Mouse (Mus musculus) large intestine, adult 2 months (tissue): ENCODE measurements around the gene Gm6020. TPM values are rescaled to one million over a fixed set of nuclear protein-coding genes. Genes with fewer than 3 reads are reported as not detected.
"Not testable (repeated sequence)": the region's sequence is repeated elsewhere in the genome, so short reads cannot be mapped to it uniquely, and the experiment has no call there.

Experiments used
- DNase-seq: peaks from one replicate; pipeline ENCODE4 v3.0.0-alpha.2; 2012; ENCODE audit warnings: low read depth, low spot score
- WGBS: fragments of 180-500 bp; shearing (Covaris S2); methylation state at CpG from one replicate; pipeline ENCODE4 v1.1.7; 2018; 5-methylcytosine and 5-hydroxymethylcytosine counted together
- polyA plus RNA-seq: library from polyadenylated mRNA; depleted of rRNA; stranded (reverse); fragments of >200 nt; gene quantifications from 2 replicates; pipeline ENCODE4 v1.2.3, GENCODE M21; 2012; rRNA removed

Gm6020 gene
- not detected in 2 replicates for polyA plus RNA-seq

- 93% methylated on average over 2 of the region's 2 CpGs for WGBS
- DNase-seq: not testable (repeated sequence)
These were observed at the start of gene Gm6020 for GRCm38 (mm10) chr19:61183590-61183989. Gm6020 (plus strand) TSS chr19:61183890.

DNA sequence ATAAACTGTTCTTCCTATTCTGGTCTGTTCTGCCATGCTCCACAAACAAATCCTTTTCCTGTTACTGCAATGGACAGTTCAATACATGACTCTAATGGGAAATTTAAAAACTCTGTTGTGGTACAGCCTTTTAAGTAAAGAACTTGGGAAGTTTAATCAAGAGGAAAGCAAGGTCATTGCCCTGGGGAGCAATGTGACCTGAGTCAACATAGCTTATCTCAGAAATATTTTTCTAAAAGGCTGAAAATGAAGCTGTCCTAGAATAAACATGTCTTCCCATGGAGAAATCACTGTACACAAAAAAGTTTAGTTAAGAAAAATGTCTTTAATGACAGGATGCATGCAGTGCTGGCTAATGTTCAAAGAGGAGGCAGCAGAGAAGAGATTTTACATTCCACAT lies 45.0 kb upstream of the Gm6020 start:
- no peak for DNase-seq

DNA sequence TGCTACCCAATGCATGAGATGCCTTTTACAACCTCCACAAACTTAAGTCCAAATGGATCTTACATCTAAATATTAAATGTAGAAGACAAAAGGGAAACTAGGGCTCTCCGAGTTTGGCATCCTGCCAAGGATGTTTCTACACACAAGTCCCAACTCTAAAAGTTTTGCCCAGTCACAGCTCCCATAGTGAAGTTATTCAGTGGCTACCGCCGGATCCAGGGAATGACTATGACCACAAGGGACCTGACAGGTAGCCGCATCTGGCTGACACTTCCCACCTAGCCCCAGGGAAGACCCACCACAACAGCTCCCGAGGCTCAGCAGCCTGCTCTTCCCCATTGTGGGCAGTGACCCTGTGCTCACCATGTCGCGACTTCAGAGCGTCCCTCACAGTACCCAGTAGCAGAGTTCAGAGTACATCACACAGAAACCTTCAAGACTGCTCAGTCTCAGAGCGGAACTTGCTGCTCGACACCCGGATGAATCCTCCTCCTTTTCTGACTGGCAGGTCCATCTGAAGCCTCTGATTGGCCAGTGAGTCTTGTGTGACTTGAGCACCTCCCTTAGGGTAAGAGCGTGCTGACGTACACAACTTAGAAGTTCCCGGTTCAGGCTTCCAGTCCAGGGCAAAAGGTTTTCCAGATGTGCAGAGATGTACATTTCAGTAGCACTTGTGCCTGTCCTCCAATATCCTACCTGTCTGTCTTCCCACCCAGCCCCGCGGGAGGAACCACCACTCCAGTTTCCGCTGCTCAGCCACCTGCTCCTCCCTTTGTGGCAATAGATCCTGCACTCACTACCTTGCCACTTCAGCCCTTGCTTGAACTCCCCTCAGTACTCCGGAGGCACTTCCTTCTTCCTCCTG lies 43.1 kb upstream of the Gm6020 start, which contains the start of gene Zfp950:
Gene Zfp950, minus strand, starts transcription at position 499 of the 865 bp plus-strand sequence.
- peak; percentile 95 for DNase-seq
- WGBS: 2% methylated on average over 18 of the region's 18 CpGs

GRCm38 (mm10) chr19:61141299-61141698 lies 42.4 kb upstream of the Gm6020 start:
- DNase-seq: no peak

GRCm38 (mm10) chr19:61151372-61151700 lies 32.4 kb upstream of the Gm6020 start:
- DNase-seq: peak; percentile 48
- WGBS: 5% methylated on average over 8 of the region's 8 CpGs

More at GRCm38 (mm10) chr19:61141299-61141698, 42.4 kb upstream of the Gm6020 start:
- 28% methylated on average over 4 of the region's 4 CpGs for WGBS

- 2% methylated on average over 27 of the region's 27 CpGs for WGBS
- no peak for DNase-seq
These were observed 31.8 kb upstream of the Gm6020 start for GRCm38 (mm10) chr19:61151701-61152420.

- WGBS: 48% methylated on average over 39 of the region's 39 CpGs
- no peak for DNase-seq
These were observed 7.8 kb upstream of the Gm6020 start, which contains the start of gene Gm7102 for GRCm38 (mm10) chr19:61175756-61176324. Gm7102 (minus strand) TSS chr19:61176309.

DNA sequence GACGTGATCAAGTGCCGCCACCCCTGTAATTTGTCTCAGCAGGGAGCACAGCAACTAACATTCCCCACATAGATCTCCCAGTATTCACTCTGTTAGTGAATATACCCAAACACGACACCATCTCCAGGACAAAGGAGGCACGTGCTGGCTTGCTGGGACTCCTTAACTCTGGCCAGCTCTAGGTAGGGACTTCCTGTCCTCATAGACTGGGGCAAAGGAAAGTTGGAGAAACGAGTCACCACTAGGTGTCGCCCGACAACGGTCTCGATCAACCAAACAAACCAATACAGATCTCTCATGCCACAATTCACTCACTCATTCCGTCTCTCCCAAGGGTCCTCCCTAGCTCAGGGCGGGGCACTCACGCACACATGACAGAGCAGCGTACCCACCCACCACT lies 15.6 kb downstream of the Gm6020 start:
- WGBS: 13% methylated on average over 13 of the region's 13 CpGs
- peak; percentile 57 for DNase-seq

DNA sequence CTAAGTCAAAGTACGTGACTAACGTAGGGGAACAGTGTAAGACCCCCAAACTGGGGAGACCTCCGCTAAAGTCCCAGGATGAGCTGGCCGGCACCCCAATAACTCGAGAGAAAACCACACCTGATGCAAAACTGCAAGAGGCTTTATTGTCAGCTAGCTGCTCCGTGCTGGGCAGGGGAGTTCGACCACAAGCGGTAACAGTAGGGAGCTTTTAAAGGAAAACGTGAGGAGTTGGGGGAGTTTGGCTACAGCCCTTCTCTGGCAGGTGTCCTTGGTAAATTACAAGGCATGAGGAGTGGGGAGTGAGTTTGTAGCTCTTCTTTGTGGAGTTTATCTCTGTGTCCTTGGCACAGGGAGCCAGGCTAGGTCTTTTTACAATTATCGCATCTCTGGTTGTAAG lies 16.1 kb downstream of the Gm6020 start:
- DNase-seq: no peak
- 7% methylated on average over 10 of the region's 10 CpGs for WGBS

DNA sequence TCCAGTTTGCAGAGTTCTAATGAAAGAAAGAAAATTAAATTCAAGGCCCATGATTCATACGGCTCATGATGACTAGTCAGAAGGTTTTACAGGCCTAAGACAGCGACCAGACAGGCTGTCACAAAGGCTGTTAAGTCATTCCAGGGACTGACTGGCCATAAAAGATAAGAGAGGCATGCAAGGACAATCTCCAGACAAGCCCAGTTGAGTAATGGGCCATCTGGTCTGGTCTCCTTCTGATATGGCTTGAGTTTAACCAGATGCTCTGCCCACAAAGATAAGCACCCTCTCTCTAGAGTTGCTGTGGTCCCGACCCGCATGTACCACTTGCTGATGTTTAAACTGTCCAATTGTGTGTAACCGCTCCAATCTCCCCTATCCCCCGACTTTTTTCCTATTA lies 23.8 kb downstream of the Gm6020 start:
- DNase-seq: not testable (repeated sequence)
- 54% methylated on average over 6 of the region's 6 CpGs for WGBS

- 81% methylated on average over 6 of the region's 6 CpGs for WGBS
- peak; percentile 58 for DNase-seq
These were observed 40.1 kb downstream of the Gm6020 start for GRCm38 (mm10) chr19:61223706-61224328.

- DNase-seq: no peak
- WGBS: 47% methylated on average over 53 of the region's 53 CpGs
These were observed 41.2 kb downstream of the Gm6020 start for GRCm38 (mm10) chr19:61224678-61225525.

DNA sequence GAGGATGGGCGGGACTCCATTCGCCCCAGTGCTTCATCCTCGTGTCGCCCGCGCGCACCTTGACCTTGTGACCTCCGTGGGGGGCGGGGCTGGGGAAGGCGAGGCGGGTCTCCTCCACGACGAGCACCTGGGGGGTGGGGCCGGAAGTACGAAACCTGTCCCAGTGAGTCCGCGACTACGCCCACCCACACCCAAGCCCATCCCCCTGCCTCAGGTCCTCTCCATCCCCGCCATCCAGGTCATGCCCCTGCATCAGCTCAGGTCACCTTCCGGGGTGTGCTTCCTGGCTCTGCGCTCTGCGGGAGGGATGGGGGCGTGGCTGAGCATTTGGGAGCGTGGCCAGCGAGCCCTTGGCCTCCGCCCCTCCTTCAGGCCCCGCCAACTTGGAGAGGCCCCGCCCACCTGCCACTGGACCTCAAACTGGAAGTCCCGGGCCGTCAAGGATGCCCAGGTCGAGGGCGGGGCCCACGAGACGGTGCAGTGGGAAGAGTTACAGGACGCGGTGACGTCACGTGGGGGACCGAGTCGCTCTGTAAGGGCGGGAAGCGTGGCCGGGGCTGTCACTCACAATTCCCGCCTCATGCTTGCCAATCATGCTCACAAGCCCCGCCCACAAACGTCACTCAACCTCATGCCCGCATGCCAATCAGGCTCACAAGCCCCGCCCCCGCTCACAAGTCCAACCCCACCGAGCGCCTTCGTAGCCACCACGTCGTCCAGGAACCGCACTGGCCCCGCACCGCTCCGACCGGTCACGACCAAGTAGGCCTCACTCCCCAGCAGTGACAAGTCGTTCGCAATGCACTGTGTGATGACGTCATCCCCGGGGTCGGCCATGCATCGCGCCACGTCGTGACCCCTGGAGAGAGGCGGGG lies 42.1 kb downstream of the Gm6020 start:
- 9% methylated on average over 69 of the region's 70 CpGs for WGBS
- peak; percentile 77 for DNase-seq

- no peak for DNase-seq
- WGBS: under 1% methylated on average over 70 of the region's 71 CpGs
These were observed 42.8 kb downstream of the Gm6020 start for GRCm38 (mm10) chr19:61226401-61226927.

GRCm38 (mm10) chr19:61226928-61227854 lies 43.5 kb downstream of the Gm6020 start:
- peak; percentile 74 for DNase-seq
- 2% methylated on average over 71 of the region's 71 CpGs for WGBS

DNA sequence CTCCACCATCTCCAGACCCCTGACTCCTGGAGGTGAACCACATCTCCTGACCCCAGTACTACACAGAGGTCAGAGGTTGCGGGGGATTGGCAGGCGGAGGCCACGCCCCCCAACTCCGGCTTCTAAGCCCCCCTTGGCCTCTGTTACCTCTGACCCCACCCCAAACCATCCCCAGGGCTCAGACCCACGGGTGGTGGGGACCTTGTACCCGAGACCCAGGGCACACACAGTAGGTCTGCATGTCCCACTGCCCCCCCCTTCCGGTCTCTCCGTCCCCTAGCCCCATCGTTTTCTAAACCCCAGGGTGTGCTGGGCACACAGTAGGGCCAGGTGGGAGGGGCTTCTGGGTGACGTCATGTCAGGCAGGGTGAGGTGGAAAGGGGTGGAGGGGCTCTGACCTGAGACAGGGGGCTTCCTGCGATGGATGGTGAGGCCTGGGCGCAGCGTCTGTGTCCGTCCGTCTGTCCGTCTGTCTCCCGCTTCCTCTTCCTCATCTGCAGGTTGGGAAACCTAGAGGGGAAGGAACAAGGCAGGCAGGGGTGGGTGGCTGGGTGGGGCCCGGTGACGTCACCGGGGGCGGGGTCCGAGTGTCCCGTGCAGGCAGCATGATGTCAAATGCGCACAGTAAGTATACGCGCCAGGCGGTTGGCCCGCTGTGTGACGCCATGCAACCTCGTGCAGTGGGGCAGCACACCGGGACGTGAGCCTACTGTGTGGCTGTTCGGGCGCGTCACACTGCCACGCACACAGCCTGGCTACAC lies 44.4 kb downstream of the Gm6020 start, which contains the start of gene Csf2ra:
Gene Csf2ra, minus strand, starts transcription at position 489 of the 761 bp plus-strand sequence.
- WGBS: 57% methylated on average over 36 of the region's 36 CpGs
- no peak for DNase-seq
